Mouse (Mus musculus) limb, embryonic 12.5 days (tissue): Measurements from ENCODE around the gene Smad1. TPM values are rescaled to one million over a fixed set of nuclear protein-coding genes. Genes with fewer than 3 reads are reported as not detected.
A peak's percentile ranks its signal among the peaks of the same experiment; 100 is the strongest.

Experiments
- ATAC-seq: fragments of 200-750 bp; cut with Nextera tagmentation; 2 replicates; pipeline ENCODE4 v1.8.0; 2017; ENCODE audit warnings: low read depth, moderate TSS enrichment; ENCODE audit not compliant: insufficient number of reproducible peaks, insufficient read depth, low FRiP score, low TSS enrichment
- H3K27ac ChIP-seq: fragments of 300-500 bp; sonication (generic); 2 replicates; pipeline ENCODE4 v1.5.1; 2016; ENCODE audit warnings: mild to moderate bottlenecking, moderate library complexity
- H3K27me3 ChIP-seq: fragments of 300-500 bp; sonication (generic); 2 replicates; pipeline ENCODE4 v1.6.1; 2016; ENCODE audit warnings: mild to moderate bottlenecking, moderate library complexity
- H3K36me3 ChIP-seq: fragments of 300-500 bp; sonication (generic); 2 replicates; pipeline ENCODE4 v1.6.1; 2016; ENCODE audit warnings: mild to moderate bottlenecking, moderate library complexity
- H3K4me1 ChIP-seq: fragments of 300-500 bp; sonication (generic); replicated peaks from 2 replicates; pipeline ENCODE4 v1.6.1; 2016
- H3K4me2 ChIP-seq: fragments of 300-500 bp; sonication (generic); 2 replicates; pipeline ENCODE4 v1.6.1; 2016; ENCODE audit warnings: mild to moderate bottlenecking, moderate library complexity
- H3K4me3 ChIP-seq: fragments of 300-500 bp; sonication (generic); replicated peaks from 2 replicates; pipeline ENCODE4 v1.5.1; 2016; ENCODE audit warnings: mild to moderate bottlenecking
- H3K9ac ChIP-seq: fragments of 300-500 bp; sonication (generic); replicated peaks from 2 replicates; pipeline ENCODE4 v1.6.1; 2016; ENCODE audit warnings: mild to moderate bottlenecking, moderate library complexity
- H3K9me3 ChIP-seq: fragments of 300-500 bp; sonication (generic); 2 replicates; pipeline ENCODE4 v1.6.1; 2016; ENCODE audit warnings: mild to moderate bottlenecking, moderate library complexity
- WGBS: fragments of 180-500 bp; shearing (Covaris S2); methylation state at CpG from one replicate; pipeline ENCODE4 v1.1.7; 2016; 5-methylcytosine and 5-hydroxymethylcytosine counted together
- polyA plus RNA-seq: library from polyadenylated mRNA; unstranded; fragments of >200 nt; fragmentation: Nextera tagmentation; extraction: Ambion mirVana; gene quantifications from 2 replicates; pipeline ENCODE4 v1.2.1, GENCODE M21; 2016

Smad1 gene
- polyA plus RNA-seq, 1 experiment from 2014 or later, result 46.3 TPM

- peaks cover 22% of the 10 kb centered on the region for H3K4me1 ChIP-seq
- ATAC-seq, result peak; percentile 97
- H3K36me3 ChIP-seq, result no peaks in the 10 kb centered on the region
- H3K4me3 ChIP-seq, result peak within 1 kb of the TSS; percentile 58
- WGBS, result under 1% methylated on average over 74 of the region's 74 CpGs
- H3K27ac ChIP-seq, result peak within 1 kb of the TSS; percentile 99
- peak within 1 kb of the TSS; percentile 79 for H3K9ac ChIP-seq
- H3K9me3 ChIP-seq, result no peaks in the 10 kb centered on the region
- no peaks in the 10 kb centered on the region for H3K27me3 ChIP-seq
- H3K4me2 ChIP-seq, result peak within 1 kb of the TSS; percentile 72
These were observed 104.6 kb downstream of the Smad1 start, which contains the start of gene Mmaa for GRCm38 (mm10) chr8:79294610-79295275. Mmaa (minus strand) TSS chr8:79294937.

- WGBS, result 53% methylated on average over 3 of the region's 3 CpGs
- no peaks in the 10 kb centered on the region for H3K36me3 ChIP-seq
- H3K4me1 ChIP-seq, result peaks cover 22% of the 10 kb centered on the region
- H3K9ac ChIP-seq, result peak overlapping the region; percentile 37; the same call in 1 of the 2 replicates
- H3K9me3 ChIP-seq, result no peaks in the 10 kb centered on the region
- ATAC-seq, result no peak
- no peaks in the 10 kb centered on the region for H3K27me3 ChIP-seq
- H3K4me2 ChIP-seq, result peak overlapping the region; percentile 72
- peak overlapping the region; percentile 62 for H3K27ac ChIP-seq
- peak overlapping the region; percentile 58 for H3K4me3 ChIP-seq
These were observed 105.5 kb downstream of the Smad1 start for GRCm38 (mm10) chr8:79293841-79294240.

- no peaks in the 10 kb centered on the region for H3K27me3 ChIP-seq
- H3K27ac ChIP-seq, result peak overlapping the region; percentile 62
- no peaks in the 10 kb centered on the region for H3K36me3 ChIP-seq
- H3K9ac ChIP-seq, result no peak overlapping the region
- no peak overlapping the region for H3K4me3 ChIP-seq
- H3K9me3 ChIP-seq, result no peaks in the 10 kb centered on the region
- 87% methylated on average over 3 of the region's 3 CpGs for WGBS
- peak overlapping the region; percentile 72; the same call in 1 of the 2 replicates for H3K4me2 ChIP-seq
- ATAC-seq, result no peak
- H3K4me1 ChIP-seq, result peaks cover 22% of the 10 kb centered on the region
These were observed 106.5 kb downstream of the Smad1 start for GRCm38 (mm10) chr8:79292712-79293264.

GRCm38 (mm10) chr8:79289592-79289991, 109.7 kb downstream of the Smad1 start:
- no peak overlapping the region for H3K4me2 ChIP-seq
- no peaks in the 10 kb centered on the region for H3K27me3 ChIP-seq
- peaks cover 11% of the 10 kb centered on the region for H3K4me1 ChIP-seq
- H3K36me3 ChIP-seq, result no peaks in the 10 kb centered on the region
- no peak for ATAC-seq
- no peak overlapping the region for H3K9ac ChIP-seq
- no peaks in the 10 kb centered on the region for H3K9me3 ChIP-seq
- H3K27ac ChIP-seq, result no peak overlapping the region
- H3K4me3 ChIP-seq, result no peak overlapping the region
- WGBS, result 77% methylated on average over 5 of the region's 5 CpGs

- Histone ChIP-seq H3K4me1 (peaks cover 8% of the 10 kb centered on the region), H3K4me2 (no peak overlapping the region), H3K36me3 (no peaks in the 10 kb centered on the region), H3K9ac (no peak overlapping the region), H3K27ac (no peak overlapping the region), H3K27me3 (no peaks in the 10 kb centered on the region), H3K4me3 (no peak overlapping the region), H3K9me3 (no peaks in the 10 kb centered on the region)
- no peak for ATAC-seq
- WGBS, result 78% methylated on average over 2 of the region's 2 CpGs
These were observed 110.6 kb downstream of the Smad1 start for GRCm38 (mm10) chr8:79288681-79289080.

Other genes starting within 250 kb of the Smad1 start
- gene 1700011L22Rik, start 150.9 kb downstream of the Smad1 start, polyA plus RNA-seq, result not detected in 2 replicates
- gene Mmaa, start 104.6 kb downstream of the Smad1 start, polyA plus RNA-seq, result 13.7 and 14.8 TPM in 2 replicates
- 15.8 and 19.8 TPM in 2 replicates for gene Otud4, start 240.1 kb upstream of the Smad1 start, polyA plus RNA-seq